Mouse (Mus musculus): ENCODE results near the gene Gm43064. TPM values are rescaled to one million over a fixed set of nuclear protein-coding genes. Genes with fewer than 3 reads are reported as not detected.

Gm43064 gene
- polyA plus RNA-seq, 1 experiment from 2014 or later = 0.35 TPM

DNA sequence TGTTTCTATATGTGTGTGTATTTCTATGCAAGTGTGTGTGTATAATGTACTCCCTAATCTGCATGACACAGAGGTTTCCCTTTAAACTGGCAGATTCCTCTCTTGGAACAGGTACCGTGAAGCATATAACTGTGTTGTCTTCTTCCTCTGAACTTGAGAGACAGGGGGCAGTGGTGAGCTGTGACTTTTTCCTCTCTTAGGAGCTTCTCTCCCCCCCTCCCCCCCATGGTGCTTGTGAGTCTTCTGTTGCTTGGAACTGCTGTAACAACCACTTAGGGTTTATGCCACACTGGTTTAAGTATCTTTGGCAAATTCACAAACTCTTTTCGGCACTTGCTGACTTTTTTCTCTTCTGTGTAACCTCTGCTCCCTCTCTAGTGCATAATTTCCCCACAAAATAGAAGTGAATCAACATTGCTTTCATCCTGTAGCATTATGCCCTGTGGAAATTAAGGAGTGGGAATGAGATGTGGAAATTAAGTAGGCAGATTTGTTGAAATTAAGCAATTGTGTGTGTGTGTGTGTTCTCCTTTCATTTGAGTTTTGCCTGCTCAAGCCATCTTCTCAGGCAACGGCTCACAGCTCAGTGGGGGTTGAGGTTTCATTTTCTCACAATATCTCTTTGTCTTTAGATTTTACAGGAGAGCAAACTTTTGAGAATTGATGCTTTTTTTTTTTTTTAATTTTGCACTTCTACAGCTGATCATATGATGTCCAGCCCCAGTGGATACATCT lies 43.4 kb downstream of the Gm43064 start:
- no peaks in the 10 kb centered on the region for H3K36me3 ChIP-seq (ENCODE audit: control insufficient read depth, insufficient read depth, low read length)
- no peak for ATAC-seq (ENCODE audit: insufficient number of reproducible peaks, insufficient read depth, low FRiP score, low read depth)
- no peaks in the 10 kb centered on the region for H3K9me3 ChIP-seq (ENCODE audit: control insufficient read depth, low read depth, low read length)
- no peak overlapping the region for H3K4me2 ChIP-seq (replicated peaks; ENCODE audit: low read depth, low read length)
- H3K27ac ChIP-seq (ENCODE audit: low read length) = no peak overlapping the region
- 71% methylated on average over 3 of the region's 3 CpGs for WGBS
- no peak overlapping the region for H3K9ac ChIP-seq (replicated peaks; ENCODE audit: low read depth, low read length)
- H3K4me3 ChIP-seq (ENCODE audit: low read depth, low read length) = no peak overlapping the region
- H3K27me3 ChIP-seq (ENCODE audit: control insufficient read depth, insufficient read depth, low read length) = no peaks in the 10 kb centered on the region
- no peaks in the 10 kb centered on the region for H3K4me1 ChIP-seq (ENCODE audit: control insufficient read depth, insufficient read depth, low read length)

GRCm38 (mm10) chr3:103853804-103854203 lies 44.4 kb downstream of the Gm43064 start:
- H3K4me3 ChIP-seq (ENCODE audit: low read depth, low read length) = no peak overlapping the region
- WGBS = 55% methylated on average over 8 of the region's 8 CpGs
- no peak for ATAC-seq (ENCODE audit: insufficient number of reproducible peaks, insufficient read depth, low FRiP score, low read depth)
- no peaks in the 10 kb centered on the region for H3K4me1 ChIP-seq (ENCODE audit: control insufficient read depth, insufficient read depth, low read length)
- no peak overlapping the region for H3K9ac ChIP-seq (replicated peaks; ENCODE audit: low read depth, low read length)
- no peak overlapping the region for H3K4me2 ChIP-seq (replicated peaks; ENCODE audit: low read depth, low read length)
- no peaks in the 10 kb centered on the region for H3K36me3 ChIP-seq (ENCODE audit: control insufficient read depth, insufficient read depth, low read length)
- H3K9me3 ChIP-seq (ENCODE audit: control insufficient read depth, low read depth, low read length) = no peaks in the 10 kb centered on the region
- H3K27me3 ChIP-seq (ENCODE audit: control insufficient read depth, insufficient read depth, low read length) = no peaks in the 10 kb centered on the region
- H3K27ac ChIP-seq (ENCODE audit: low read length) = no peak overlapping the region

GRCm38 (mm10) chr3:103857036-103857805 lies 47.8 kb downstream of the Gm43064 start:
- no peaks in the 10 kb centered on the region for H3K36me3 ChIP-seq (ENCODE audit: control insufficient read depth, insufficient read depth, low read length)
- no peaks in the 10 kb centered on the region for H3K9me3 ChIP-seq (ENCODE audit: control insufficient read depth, low read depth, low read length)
- H3K27ac ChIP-seq (ENCODE audit: low read length) = no peak overlapping the region
- no peak for ATAC-seq (ENCODE audit: insufficient number of reproducible peaks, insufficient read depth, low FRiP score, low read depth)
- H3K4me3 ChIP-seq (ENCODE audit: low read depth, low read length) = no peak overlapping the region
- no peaks in the 10 kb centered on the region for H3K27me3 ChIP-seq (ENCODE audit: control insufficient read depth, insufficient read depth, low read length)
- H3K9ac ChIP-seq (replicated peaks; ENCODE audit: low read depth, low read length) = no peak overlapping the region
- no peaks in the 10 kb centered on the region for H3K4me1 ChIP-seq (ENCODE audit: control insufficient read depth, insufficient read depth, low read length)
- no peak overlapping the region for H3K4me2 ChIP-seq (replicated peaks; ENCODE audit: low read depth, low read length)
- WGBS = 90% methylated on average over 7 of the region's 7 CpGs

GRCm38 (mm10) chr3:103857977-103858563 lies 48.7 kb downstream of the Gm43064 start:
- 93% methylated on average over 6 of the region's 6 CpGs for WGBS
- Histone ChIP-seq H3K27me3 (ENCODE audit: control insufficient read depth, insufficient read depth, low read length) (no peaks in the 10 kb centered on the region), H3K4me3 (ENCODE audit: low read depth, low read length) (no peak overlapping the region), H3K4me1 (ENCODE audit: control insufficient read depth, insufficient read depth, low read length) (no peaks in the 10 kb centered on the region), H3K36me3 (ENCODE audit: control insufficient read depth, insufficient read depth, low read length) (no peaks in the 10 kb centered on the region), H3K27ac (ENCODE audit: low read length) (no peak overlapping the region), H3K9me3 (ENCODE audit: control insufficient read depth, low read depth, low read length) (no peaks in the 10 kb centered on the region), H3K4me2 (replicated peaks; ENCODE audit: low read depth, low read length) (no peak overlapping the region), H3K9ac (replicated peaks; ENCODE audit: low read depth, low read length) (no peak overlapping the region)
- ATAC-seq (ENCODE audit: insufficient number of reproducible peaks, insufficient read depth, low FRiP score, low read depth) = no peak

- no peaks in the 10 kb centered on the region for H3K4me1 ChIP-seq (ENCODE audit: control insufficient read depth, insufficient read depth, low read length)
- H3K9me3 ChIP-seq (ENCODE audit: control insufficient read depth, low read depth, low read length) = no peaks in the 10 kb centered on the region
- H3K27me3 ChIP-seq (ENCODE audit: control insufficient read depth, insufficient read depth, low read length) = no peaks in the 10 kb centered on the region
- no peaks in the 10 kb centered on the region for H3K36me3 ChIP-seq (ENCODE audit: control insufficient read depth, insufficient read depth, low read length)
- H3K4me2 ChIP-seq (replicated peaks; ENCODE audit: low read depth, low read length) = no peak within 1 kb of the TSS
- no peak within 1 kb of the TSS for H3K27ac ChIP-seq (ENCODE audit: low read length)
- no peak for ATAC-seq (ENCODE audit: insufficient number of reproducible peaks, insufficient read depth, low FRiP score, low read depth)
- WGBS = 67% methylated on average over 12 of the region's 12 CpGs
- no peak within 1 kb of the TSS for H3K9ac ChIP-seq (replicated peaks; ENCODE audit: low read depth, low read length)
- H3K4me3 ChIP-seq (ENCODE audit: low read depth, low read length) = no peak within 1 kb of the TSS
These were observed 49.8 kb downstream of the Gm43064 start, which contains the start of gene Ptpn22 for GRCm38 (mm10) chr3:103858881-103859801. Ptpn22 (plus strand) TSS chr3:103859795.

GRCm38 (mm10) chr3:103859851-103860391 lies 50.5 kb downstream of the Gm43064 start:
- no peaks in the 10 kb centered on the region for H3K36me3 ChIP-seq (ENCODE audit: control insufficient read depth, insufficient read depth, low read length)
- no peaks in the 10 kb centered on the region for H3K9me3 ChIP-seq (ENCODE audit: control insufficient read depth, low read depth, low read length)
- H3K4me1 ChIP-seq (ENCODE audit: control insufficient read depth, insufficient read depth, low read length) = no peaks in the 10 kb centered on the region
- H3K4me3 ChIP-seq (ENCODE audit: low read depth, low read length) = no peak overlapping the region
- H3K4me2 ChIP-seq (replicated peaks; ENCODE audit: low read depth, low read length) = no peak overlapping the region
- no peak overlapping the region for H3K9ac ChIP-seq (replicated peaks; ENCODE audit: low read depth, low read length)
- WGBS = 69% methylated on average over 6 of the region's 6 CpGs
- no peaks in the 10 kb centered on the region for H3K27me3 ChIP-seq (ENCODE audit: control insufficient read depth, insufficient read depth, low read length)
- H3K27ac ChIP-seq (ENCODE audit: low read length) = no peak overlapping the region
- ATAC-seq (ENCODE audit: insufficient number of reproducible peaks, insufficient read depth, low FRiP score, low read depth) = no peak

DNA sequence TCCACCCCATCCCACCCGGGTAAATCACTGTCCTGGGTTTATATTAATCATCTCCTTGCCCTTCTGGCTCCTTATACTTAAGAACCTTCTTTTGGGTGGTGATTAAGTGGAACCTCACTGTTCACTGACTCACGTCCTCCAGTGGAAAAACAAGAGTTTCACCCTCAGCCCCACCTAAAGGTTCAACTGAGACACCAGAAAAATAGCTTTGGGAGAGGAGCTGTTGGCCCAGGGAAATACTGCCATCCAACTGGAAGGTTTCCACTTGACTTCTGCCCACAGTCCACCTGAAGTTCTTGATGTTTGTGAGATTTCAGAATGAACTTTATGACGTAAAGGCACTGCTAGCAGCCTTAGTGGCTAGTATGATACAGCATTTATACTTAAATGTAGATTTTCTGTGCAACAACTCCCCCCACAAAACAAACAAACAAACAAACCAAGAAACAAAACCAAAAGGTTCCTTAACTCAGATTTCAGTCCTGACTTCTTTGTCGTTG lies 53.4 kb downstream of the Gm43064 start:
- Histone ChIP-seq H3K27ac (ENCODE audit: low read length) (no peak overlapping the region), H3K9me3 (ENCODE audit: control insufficient read depth, low read depth, low read length) (no peaks in the 10 kb centered on the region), H3K4me1 (ENCODE audit: control insufficient read depth, insufficient read depth, low read length) (no peaks in the 10 kb centered on the region), H3K27me3 (ENCODE audit: control insufficient read depth, insufficient read depth, low read length) (no peaks in the 10 kb centered on the region), H3K4me3 (ENCODE audit: low read depth, low read length) (no peak overlapping the region), H3K36me3 (ENCODE audit: control insufficient read depth, insufficient read depth, low read length) (no peaks in the 10 kb centered on the region), H3K4me2 (replicated peaks; ENCODE audit: low read depth, low read length) (no peak overlapping the region), H3K9ac (replicated peaks; ENCODE audit: low read depth, low read length) (no peak overlapping the region)
- no peak for ATAC-seq (ENCODE audit: insufficient number of reproducible peaks, insufficient read depth, low FRiP score, low read depth)
- WGBS = 59% methylated on average over 4 of the region's 4 CpGs

Data from stomach, embryonic 14.5 days (tissue).